Mouse (Mus musculus): ENCODE results near the gene Tmem163. TPM values are rescaled to one million over a fixed set of nuclear protein-coding genes. Genes with fewer than 3 reads are reported as not detected.

Gene Tmem163
- total and polyA plus RNA-seq, 3 experiments, result 4.5 to 10.0 (median 8.1) TPM

- H3K4me2 ChIP-seq (ENCODE audit: insufficient read depth, low read depth, poor library complexity, severe bottlenecking), result no peak overlapping the region
- no peaks in the 10 kb centered on the region for H3K27me3 ChIP-seq (replicated peaks)
- H3K9ac ChIP-seq (ENCODE audit: insufficient read depth, low read depth), result no peak overlapping the region
- dilution Hi-C loops (cut with MboI; ENCODE audit: extremely low pct_ligation_motif_present, extremely low pct_unique_long_range_greater_than_20kb, low sequenced_read_pairs), result no loop called here
- peaks cover 0 to 7% of the 10 kb centered on the region in 2 experiments; a peak in 1 of 4 replicates for H3K4me1 ChIP-seq (ENCODE audit: control insufficient read depth in 1 of 2, insufficient read depth in 2 of 2)
- no peaks in the 10 kb centered on the region for H3K9me3 ChIP-seq (replicated peaks; ENCODE audit: low read length)
- H3K79me2 ChIP-seq (replicated peaks; ENCODE audit: control insufficient read depth, extremely low read depth, insufficient read depth, poor library complexity, severe bottlenecking), result no peaks in the 10 kb centered on the region
- H3K36me3 ChIP-seq (replicated peaks in 1 of 2; ENCODE audit: control insufficient read depth in 1 of 2, insufficient read depth in 1 of 2, low read length in 1 of 2), result peaks cover 5 to 86% of the 10 kb centered on the region in 2 experiments
- no peak for DNase-seq (ENCODE audit: extremely low read depth)
- no peak for TF ChIP-seq SIN3A (IDR thresholded peaks at IDR 0.05; ENCODE audit: low read length)
- no peak for TF ChIP-seq JUN (IDR thresholded peaks at IDR 0.05; ENCODE audit: insufficient read depth, low read depth, low read length)
- TF ChIP-seq BHLHE40 (IDR thresholded peaks at IDR 0.05; ENCODE audit: low read depth, low read length), result no peak
- no peak for TF ChIP-seq EP300 (IDR thresholded peaks at IDR 0.05; ENCODE audit: low read length)
- TF ChIP-seq TCF12 (IDR thresholded peaks at IDR 0.05; ENCODE audit: low read depth, low read length), result no peak
- no peak for TF ChIP-seq CTCF (conservative IDR thresholded peaks at IDR 0.05 in 1 of 2, IDR thresholded peaks at IDR 0.05 in 1 of 2; ENCODE audit: low read depth in 2 of 2, low read length in 2 of 2)
- TF ChIP-seq SMC3 (IDR thresholded peaks at IDR 0.05; ENCODE audit: low read depth, low read length), result no peak
- TF ChIP-seq E2F4 (IDR thresholded peaks at IDR 0.05; ENCODE audit: insufficient replicate concordance, low read depth, low read length), result no peak
- no peak for TF ChIP-seq USF2 (conservative IDR thresholded peaks at IDR 0.05; ENCODE audit: low read depth, low read length)
- TF ChIP-seq MAFK (IDR thresholded peaks at IDR 0.05; ENCODE audit: insufficient replicate concordance, low read length), result no peak
- no peak for TF ChIP-seq POLR2AphosphoS2 (IDR thresholded peaks at IDR 0.05; ENCODE audit: low read depth, low read length)
- no peak for TF ChIP-seq ZC3H11A (IDR thresholded peaks at IDR 0.05; ENCODE audit: low read depth, low read length)
- TF ChIP-seq MXI1 (IDR thresholded peaks at IDR 0.05; ENCODE audit: low read depth, low read length), result no peak
- no peak for TF ChIP-seq CHD2 (IDR thresholded peaks at IDR 0.05; ENCODE audit: low read length)
- no peak overlapping the region for H3K4me3 ChIP-seq (replicated peaks in 1 of 3; ENCODE audit: low read depth in 2 of 3, low read length in 2 of 3, poor library complexity in 1 of 3)
- in situ Hi-C loops (cut with MboI; ENCODE audit: low pct_ligation_motif_present, low pct_unique_long_range_greater_than_20kb, low sequenced_read_pairs), result no loop called here
- no peak overlapping the region for H3K27ac ChIP-seq (ENCODE audit: insufficient read depth, low read depth)
Observed at GRCm38 (mm10) chr1:127475756-127476155, 203.6 kb downstream of the Tmem163 start.

- in situ Hi-C loops (cut with MboI; ENCODE audit: low pct_ligation_motif_present, low pct_unique_long_range_greater_than_20kb, low sequenced_read_pairs) (no loop called here), dilution Hi-C loops (cut with MboI; ENCODE audit: extremely low pct_ligation_motif_present, extremely low pct_unique_long_range_greater_than_20kb, low sequenced_read_pairs) (no loop called here)
- H3K9me3 ChIP-seq (replicated peaks; ENCODE audit: low read length), result no peaks in the 10 kb centered on the region
- H3K4me3 ChIP-seq (replicated peaks in 1 of 3; ENCODE audit: low read depth in 2 of 3, low read length in 2 of 3, poor library complexity in 1 of 3), result no peak overlapping the region
- H3K4me1 ChIP-seq (ENCODE audit: control insufficient read depth in 1 of 2, insufficient read depth in 2 of 2), result peaks cover 0 to 11% of the 10 kb centered on the region in 2 experiments; a peak in 2 of 4 replicates
- H3K27ac ChIP-seq (ENCODE audit: insufficient read depth, low read depth), result no peak overlapping the region
- no peak overlapping the region for H3K9ac ChIP-seq (ENCODE audit: insufficient read depth, low read depth)
- TF ChIP-seq CHD1 (IDR thresholded peaks at IDR 0.05; ENCODE audit: low read depth, low read length), result no peak
- TF ChIP-seq MAZ (IDR thresholded peaks at IDR 0.05; ENCODE audit: low read depth, low read length), result no peak
- no peak for TF ChIP-seq ZKSCAN1 (IDR thresholded peaks at IDR 0.05; ENCODE audit: borderline replicate concordance, low read depth, low read length)
- TF ChIP-seq NRF1 (IDR thresholded peaks at IDR 0.05; ENCODE audit: low read depth, low read length), result no peak
- no peak for TF ChIP-seq MXI1 (IDR thresholded peaks at IDR 0.05; ENCODE audit: low read depth, low read length)
- H3K27me3 ChIP-seq (replicated peaks), result no peaks in the 10 kb centered on the region
- H3K79me2 ChIP-seq (replicated peaks; ENCODE audit: control insufficient read depth, extremely low read depth, insufficient read depth, poor library complexity, severe bottlenecking), result no peaks in the 10 kb centered on the region
- no peak for DNase-seq (ENCODE audit: extremely low read depth)
- peaks cover 5 to 74% of the 10 kb centered on the region in 2 experiments for H3K36me3 ChIP-seq (replicated peaks in 1 of 2; ENCODE audit: control insufficient read depth in 1 of 2, insufficient read depth in 1 of 2, low read length in 1 of 2)
- no peak overlapping the region for H3K4me2 ChIP-seq (ENCODE audit: insufficient read depth, low read depth, poor library complexity, severe bottlenecking)
Observed at GRCm38 (mm10) chr1:127470175-127470574, 209.2 kb downstream of the Tmem163 start.
